Mouse (Mus musculus) heart, embryonic 12.5 days (tissue): Measurements from ENCODE around the gene Rbms3. TPM values are rescaled to one million over a fixed set of nuclear protein-coding genes. Genes with fewer than 3 reads are reported as not detected.

ENCODE experiments used
- ATAC-seq: fragments of 200-750 bp; cut with Nextera tagmentation; 2 replicates; pipeline ENCODE4 v1.8.0; 2017; ENCODE audit warnings: moderate TSS enrichment, moderate library complexity; ENCODE audit not compliant: insufficient number of reproducible peaks, low FRiP score
- H3K27ac ChIP-seq: fragments of 300-500 bp; sonication (generic); 2 replicates; pipeline ENCODE4 v1.5.1; 2016; ENCODE audit warnings: mild to moderate bottlenecking, moderate library complexity; ENCODE audit not compliant: poor library complexity, severe bottlenecking
- H3K27me3 ChIP-seq: fragments of 300-500 bp; sonication (generic); replicated peaks from 2 replicates; pipeline ENCODE4 v1.6.1; 2016; ENCODE audit warnings: mild to moderate bottlenecking, moderate library complexity
- H3K36me3 ChIP-seq: fragments of 300-500 bp; sonication (generic); 2 replicates; pipeline ENCODE4 v1.6.1; 2016; ENCODE audit warnings: mild to moderate bottlenecking, moderate library complexity
- H3K4me1 ChIP-seq: fragments of 300-500 bp; sonication (generic); replicated peaks from 2 replicates; pipeline ENCODE4 v1.6.1; 2016; ENCODE audit warnings: mild to moderate bottlenecking
- H3K4me2 ChIP-seq: fragments of 300-500 bp; sonication (generic); 2 replicates; pipeline ENCODE4 v1.6.1; 2016; ENCODE audit warnings: mild to moderate bottlenecking, moderate library complexity
- H3K4me3 ChIP-seq: fragments of 300-500 bp; sonication (generic); 2 replicates; pipeline ENCODE4 v1.5.1; 2016; ENCODE audit warnings: mild to moderate bottlenecking
- H3K9ac ChIP-seq: fragments of 300-500 bp; sonication (generic); 2 replicates; pipeline ENCODE4 v1.6.1; 2016; ENCODE audit warnings: mild to moderate bottlenecking, moderate library complexity
- H3K9me3 ChIP-seq: fragments of 300-500 bp; sonication (generic); replicated peaks from 2 replicates; pipeline ENCODE4 v1.6.1; 2016; ENCODE audit warnings: mild to moderate bottlenecking, moderate library complexity
- WGBS: fragments of 180-500 bp; shearing (Covaris S2); methylation state at CpG from one replicate; pipeline ENCODE4 v1.1.7; 2016; 5-methylcytosine and 5-hydroxymethylcytosine counted together
- polyA plus RNA-seq: library from polyadenylated mRNA; unstranded; fragments of >200 nt; fragmentation: Nextera tagmentation; extraction: Ambion mirVana; gene quantifications from 2 replicates; pipeline ENCODE4 v1.2.1, GENCODE M21; 2016

The Rbms3 gene
- polyA plus RNA-seq, 1 experiment from 2014 or later, result 42.2 TPM

- 0 out of 2 replicates have a peak, but pooled peaks cover 2% of the 10 kb centered on the region for H3K9me3 ChIP-seq
- 58% methylated on average over 11 of the region's 11 CpGs for whole genome bisulfite sequencing
- no peak overlapping the region for H3K27ac ChIP-seq
- peaks cover 12% of the 10 kb centered on the region for H3K4me1 ChIP-seq
- H3K4me3 ChIP-seq, result no peak overlapping the region
- H3K9ac ChIP-seq, result no peak overlapping the region
- no peaks in the 10 kb centered on the region for H3K27me3 ChIP-seq
- ATAC-seq, result no peak
- no peaks in the 10 kb centered on the region for H3K36me3 ChIP-seq
- H3K4me2 ChIP-seq, result no peak overlapping the region
Measured at GRCm38 (mm10) chr9:116748857-116749584, 880.7 kb downstream of the Rbms3 start.

GRCm38 (mm10) chr9:116748346-116748745, 881.4 kb downstream of the Rbms3 start:
- Histone ChIP-seq H3K4me2 (no peak overlapping the region), H3K27ac (no peak overlapping the region), H3K9me3 (0 out of 2 replicates have a peak, but pooled peaks cover 2% of the 10 kb centered on the region), H3K36me3 (no peaks in the 10 kb centered on the region), H3K4me1 (peaks cover 12% of the 10 kb centered on the region), H3K4me3 (no peak overlapping the region), H3K27me3 (no peaks in the 10 kb centered on the region), H3K9ac (no peak overlapping the region)
- 68% methylated on average over 4 of the region's 4 CpGs for WGBS
- ATAC-seq, result no peak

GRCm38 (mm10) chr9:116746871-116747270, 882.8 kb downstream of the Rbms3 start:
- H3K9ac ChIP-seq, result no peak overlapping the region
- WGBS, result 77% methylated on average over 3 of the region's 3 CpGs
- H3K9me3 ChIP-seq, result 0 out of 2 replicates have a peak, but pooled peaks cover 2% of the 10 kb centered on the region

GRCm38 (mm10) chr9:116737786-116738185, 891.9 kb downstream of the Rbms3 start:
- no peaks in the 10 kb centered on the region; the same call in 1 of the 2 replicates for H3K9me3 ChIP-seq
- no peak overlapping the region for H3K4me2 ChIP-seq
- H3K9ac ChIP-seq, result no peak overlapping the region
- no peaks in the 10 kb centered on the region for H3K4me1 ChIP-seq
- H3K36me3 ChIP-seq, result no peaks in the 10 kb centered on the region
- H3K27me3 ChIP-seq, result no peaks in the 10 kb centered on the region
- WGBS, result 85% methylated on average over 2 of the region's 2 CpGs
- ATAC-seq, result no peak
- H3K4me3 ChIP-seq, result no peak overlapping the region
- H3K27ac ChIP-seq, result no peak overlapping the region

More at GRCm38 (mm10) chr9:116746871-116747270, 882.8 kb downstream of the Rbms3 start:
- Histone ChIP-seq H3K27ac (no peak overlapping the region), H3K36me3 (no peaks in the 10 kb centered on the region), H3K27me3 (no peaks in the 10 kb centered on the region), H3K4me2 (no peak overlapping the region), H3K4me3 (no peak overlapping the region), H3K4me1 (peaks cover 12% of the 10 kb centered on the region)
- no peak for ATAC-seq

- H3K36me3 ChIP-seq, result no peaks in the 10 kb centered on the region
- WGBS, result 77% methylated on average over 6 of the region's 6 CpGs
- H3K4me1 ChIP-seq, result peaks cover 5% of the 10 kb centered on the region; the same call in 1 of the 2 replicates
- no peak overlapping the region for H3K4me3 ChIP-seq
- H3K27ac ChIP-seq, result no peak overlapping the region
- no peak for ATAC-seq
- no peaks in the 10 kb centered on the region for H3K9me3 ChIP-seq
- no peaks in the 10 kb centered on the region for H3K27me3 ChIP-seq
- no peak overlapping the region for H3K4me2 ChIP-seq
- H3K9ac ChIP-seq, result no peak overlapping the region
Measured at GRCm38 (mm10) chr9:116729172-116729571, 900.5 kb downstream of the Rbms3 start.

- Histone ChIP-seq H3K9ac (no peak overlapping the region), H3K36me3 (no peaks in the 10 kb centered on the region), H3K4me2 (no peak overlapping the region), H3K9me3 (no peaks in the 10 kb centered on the region), H3K27ac (no peak overlapping the region), H3K4me3 (no peak overlapping the region), H3K27me3 (no peaks in the 10 kb centered on the region), H3K4me1 (peaks cover 5% of the 10 kb centered on the region; the same call in 1 of the 2 replicates)
- WGBS, result 82% methylated on average over 7 of the region's 7 CpGs
- ATAC-seq, result no peak
Measured at GRCm38 (mm10) chr9:116728655-116729054, 901.1 kb downstream of the Rbms3 start.

GRCm38 (mm10) chr9:116728093-116728492, 901.6 kb downstream of the Rbms3 start:
- Histone ChIP-seq H3K9me3 (no peaks in the 10 kb centered on the region), H3K4me1 (peaks cover 5% of the 10 kb centered on the region; the same call in 1 of the 2 replicates), H3K36me3 (no peaks in the 10 kb centered on the region), H3K27me3 (no peaks in the 10 kb centered on the region), H3K27ac (no peak overlapping the region), H3K9ac (no peak overlapping the region), H3K4me2 (no peak overlapping the region), H3K4me3 (no peak overlapping the region)
- ATAC-seq, result no peak
- 84% methylated on average over 3 of the region's 3 CpGs for WGBS

- no peak for ATAC-seq
- H3K4me3 ChIP-seq, result no peak overlapping the region
- H3K4me2 ChIP-seq, result no peak overlapping the region
- no peak overlapping the region for H3K9ac ChIP-seq
- H3K4me1 ChIP-seq, result peaks cover 5% of the 10 kb centered on the region; the same call in 1 of the 2 replicates
- no peaks in the 10 kb centered on the region for H3K27me3 ChIP-seq
- H3K36me3 ChIP-seq, result no peaks in the 10 kb centered on the region
- WGBS, result 54% methylated on average over 5 of the region's 5 CpGs
- no peaks in the 10 kb centered on the region for H3K9me3 ChIP-seq
- H3K27ac ChIP-seq, result no peak overlapping the region
Measured at GRCm38 (mm10) chr9:116724581-116724980, 905.1 kb downstream of the Rbms3 start.

GRCm38 (mm10) chr9:116703119-116703518, 926.6 kb downstream of the Rbms3 start:
- no peak for ATAC-seq
- peaks cover 14% of the 10 kb centered on the region for H3K4me1 ChIP-seq

GRCm38 (mm10) chr9:116702611-116703010, 927.1 kb downstream of the Rbms3 start:
- whole genome bisulfite sequencing, result 47% methylated on average over 1 of the region's 1 CpGs
- H3K4me1 ChIP-seq, result peaks cover 14% of the 10 kb centered on the region
- no peak overlapping the region for H3K27ac ChIP-seq
- H3K4me2 ChIP-seq, result no peak overlapping the region
- H3K27me3 ChIP-seq, result no peaks in the 10 kb centered on the region
- H3K4me3 ChIP-seq, result no peak overlapping the region
- H3K36me3 ChIP-seq, result peaks cover 5% of the 10 kb centered on the region; the same call in 1 of the 2 replicates
- no peak for ATAC-seq
- no peak overlapping the region for H3K9ac ChIP-seq
- peaks cover 6% of the 10 kb centered on the region for H3K9me3 ChIP-seq

More at GRCm38 (mm10) chr9:116703119-116703518, 926.6 kb downstream of the Rbms3 start:
- Histone ChIP-seq H3K9me3 (peaks cover 6% of the 10 kb centered on the region), H3K4me3 (no peak overlapping the region), H3K27ac (no peak overlapping the region), H3K27me3 (no peaks in the 10 kb centered on the region), H3K4me2 (no peak overlapping the region), H3K36me3 (peaks cover 5% of the 10 kb centered on the region; the same call in 1 of the 2 replicates), H3K9ac (no peak overlapping the region)
- WGBS, result 86% methylated on average over 1 of the region's 1 CpGs

- no peak overlapping the region for H3K4me3 ChIP-seq
- H3K9me3 ChIP-seq, result peaks cover 6% of the 10 kb centered on the region
- peak overlapping the region; percentile 20; the same call in 1 of the 2 replicates for H3K4me2 ChIP-seq
- peaks cover 5% of the 10 kb centered on the region; the same call in 1 of the 2 replicates for H3K36me3 ChIP-seq
- no peak for ATAC-seq
- WGBS, result 22% methylated on average over 11 of the region's 11 CpGs
- H3K4me1 ChIP-seq, result peaks cover 14% of the 10 kb centered on the region
- H3K27ac ChIP-seq, result peak overlapping the region; percentile 40; the same call in 1 of the 2 replicates
- no peak overlapping the region for H3K9ac ChIP-seq
- H3K27me3 ChIP-seq, result no peaks in the 10 kb centered on the region
Measured at GRCm38 (mm10) chr9:116701511-116702179, 928.1 kb downstream of the Rbms3 start.
